Mouse (Mus musculus): ENCODE data around the gene Edn3. TPM values are rescaled to one million over a fixed set of nuclear protein-coding genes. Genes with fewer than 3 reads are reported as not detected.

Edn3 gene
- polyA plus RNA-seq, 1 experiment from 2014 or later = 0.36 TPM

DNA sequence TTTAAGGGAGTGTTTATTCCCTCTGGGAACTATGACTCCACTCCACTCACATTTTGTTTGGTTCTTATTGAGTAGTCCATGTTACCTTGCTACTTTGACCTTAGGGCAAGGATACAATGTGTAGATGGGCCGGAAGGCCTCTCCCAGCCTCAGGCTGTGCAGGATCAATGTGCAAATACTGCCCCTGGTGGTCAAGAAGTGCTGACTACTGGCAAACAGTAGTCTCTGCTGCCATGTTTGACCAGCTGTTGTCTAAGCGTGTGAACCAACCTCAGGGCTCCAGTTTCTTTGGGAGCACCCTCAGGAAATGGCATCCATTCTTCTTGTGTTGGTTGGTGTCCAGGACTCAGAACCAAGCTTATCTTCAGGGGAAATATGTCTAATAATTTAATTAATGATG lies 36.6 kb downstream of the Edn3 start:
- no peak for ATAC-seq (ENCODE audit: insufficient number of reproducible peaks, insufficient read depth, low FRiP score, low read depth)
- Histone ChIP-seq H3K4me1 (ENCODE audit: control insufficient read depth in 2 of 2, insufficient read depth in 2 of 2, low read length in 2 of 2) (no peaks in the 10 kb centered on the region), H3K36me3 (ENCODE audit: control insufficient read depth, insufficient read depth, low read length) (no peaks in the 10 kb centered on the region), H3K9ac (ENCODE audit: low read length) (no peak overlapping the region), H3K4me2 (ENCODE audit: low read length) (no peak overlapping the region), H3K27me3 (ENCODE audit: control insufficient read depth, insufficient read depth, low read length) (no peaks in the 10 kb centered on the region), H3K9me3 (ENCODE audit: control insufficient read depth, low read length) (0 out of 2 replicates have a peak, but pooled peaks cover 2% of the 10 kb centered on the region), H3K27ac (replicated peaks in 1 of 2; ENCODE audit: control insufficient read depth in 1 of 2, insufficient read depth in 1 of 2, low read depth in 2 of 2, low read length in 2 of 2) (no peak overlapping the region), H3K4me3 (ENCODE audit: control insufficient read depth in 1 of 2, insufficient read depth in 1 of 2, low read depth in 1 of 2, low read length in 2 of 2) (no peak overlapping the region)
- 72% methylated on average over 2 of the region's 2 CpGs for WGBS

DNA sequence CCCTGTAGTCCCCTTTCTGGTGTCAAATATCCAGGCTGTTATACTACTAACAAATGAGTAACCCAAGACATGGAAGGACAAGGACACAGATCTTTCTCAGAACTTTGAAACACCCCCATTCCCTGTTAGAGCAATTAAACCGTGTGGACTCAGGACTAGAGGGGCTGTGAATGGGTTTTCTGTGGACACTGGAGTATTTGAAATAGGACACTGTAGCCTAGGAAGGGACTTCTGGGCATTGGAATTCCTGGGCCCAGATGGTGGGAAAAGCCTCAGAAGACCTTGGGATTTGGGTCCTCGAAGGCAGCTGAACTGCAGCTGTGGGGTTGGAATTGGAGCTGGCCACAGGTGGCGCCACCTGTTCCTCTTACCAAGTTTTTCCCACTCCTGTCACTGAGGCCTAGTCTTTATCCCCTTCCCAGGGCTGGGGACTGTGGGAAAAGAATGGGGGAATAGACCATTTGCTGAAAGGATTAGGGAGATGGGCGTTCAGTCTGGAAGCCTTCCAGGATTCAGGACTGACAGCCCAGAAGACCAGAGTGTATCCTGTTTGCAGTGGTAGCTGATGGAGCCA lies 37.2 kb downstream of the Edn3 start:
- H3K27me3 ChIP-seq (ENCODE audit: control insufficient read depth, insufficient read depth, low read length) = no peaks in the 10 kb centered on the region
- no peaks in the 10 kb centered on the region for H3K36me3 ChIP-seq (ENCODE audit: control insufficient read depth, insufficient read depth, low read length)
- no peaks in the 10 kb centered on the region for H3K4me1 ChIP-seq (ENCODE audit: control insufficient read depth in 2 of 2, insufficient read depth in 2 of 2, low read length in 2 of 2)
- no peak overlapping the region for H3K4me2 ChIP-seq (ENCODE audit: low read length)
- no peak overlapping the region for H3K9ac ChIP-seq (ENCODE audit: low read length)
- no peak overlapping the region for H3K4me3 ChIP-seq (ENCODE audit: control insufficient read depth in 1 of 2, insufficient read depth in 1 of 2, low read depth in 1 of 2, low read length in 2 of 2)
- ATAC-seq (ENCODE audit: insufficient number of reproducible peaks, insufficient read depth, low FRiP score, low read depth) = no peak
- H3K27ac ChIP-seq (replicated peaks in 1 of 2; ENCODE audit: control insufficient read depth in 1 of 2, insufficient read depth in 1 of 2, low read depth in 2 of 2, low read length in 2 of 2) = no peak overlapping the region
- 0 out of 2 replicates have a peak, but pooled peaks cover 2% of the 10 kb centered on the region for H3K9me3 ChIP-seq (ENCODE audit: control insufficient read depth, low read length)
- WGBS = 77% methylated on average over 4 of the region's 4 CpGs

DNA sequence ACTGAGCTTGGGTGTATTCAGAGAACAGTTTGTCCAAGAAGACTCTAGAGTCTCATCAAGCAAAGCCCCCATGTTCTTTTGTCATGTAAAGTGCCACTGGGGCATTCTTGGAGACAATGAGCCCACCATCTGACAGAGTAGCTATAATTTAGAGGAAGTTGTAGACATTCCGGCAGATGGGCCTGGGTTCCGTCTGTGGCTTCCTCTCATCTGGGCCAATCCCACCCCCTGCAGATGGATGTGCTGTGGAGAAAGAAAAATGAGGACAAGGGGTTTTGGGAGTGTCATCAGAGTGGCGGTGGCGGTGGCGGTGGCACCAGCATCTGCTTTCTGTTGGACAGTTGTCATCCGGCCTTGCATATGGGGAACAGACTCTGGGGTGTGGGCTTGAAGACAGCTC lies 42.0 kb downstream of the Edn3 start:
- Histone ChIP-seq H3K27ac (replicated peaks in 1 of 2; ENCODE audit: control insufficient read depth in 1 of 2, insufficient read depth in 1 of 2, low read depth in 2 of 2, low read length in 2 of 2) (no peak overlapping the region), H3K4me2 (ENCODE audit: low read length) (no peak overlapping the region), H3K36me3 (ENCODE audit: control insufficient read depth, insufficient read depth, low read length) (no peaks in the 10 kb centered on the region), H3K9me3 (ENCODE audit: control insufficient read depth, low read length) (peaks cover 7% of the 10 kb centered on the region; the same call in 1 of the 2 replicates), H3K4me3 (ENCODE audit: control insufficient read depth in 1 of 2, insufficient read depth in 1 of 2, low read depth in 1 of 2, low read length in 2 of 2) (no peak overlapping the region), H3K9ac (ENCODE audit: low read length) (no peak overlapping the region), H3K27me3 (ENCODE audit: control insufficient read depth, insufficient read depth, low read length) (no peaks in the 10 kb centered on the region), H3K4me1 (ENCODE audit: control insufficient read depth in 2 of 2, insufficient read depth in 2 of 2, low read length in 2 of 2) (no peaks in the 10 kb centered on the region)
- 84% methylated on average over 6 of the region's 6 CpGs for WGBS
- no peak for ATAC-seq (ENCODE audit: insufficient number of reproducible peaks, insufficient read depth, low FRiP score, low read depth)

DNA sequence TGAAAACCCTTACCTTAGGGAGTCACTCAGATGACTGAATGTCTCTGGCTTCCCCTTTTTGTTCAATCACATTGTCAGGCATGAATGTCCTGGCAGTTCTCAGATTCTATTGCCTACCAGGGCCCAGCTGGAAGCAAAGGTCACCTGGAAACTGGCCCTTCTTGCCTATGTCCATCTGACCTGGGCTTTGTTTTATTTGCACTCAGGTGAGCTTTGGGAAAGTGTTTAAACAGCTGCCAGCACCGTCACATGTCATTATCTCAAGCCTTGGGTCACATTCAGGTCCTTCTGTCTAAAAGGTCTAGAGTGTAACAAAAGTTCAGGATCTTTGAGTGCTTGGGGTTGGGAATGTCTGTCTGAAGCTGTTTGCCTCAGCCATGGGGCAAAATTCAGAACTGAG lies 43.2 kb downstream of the Edn3 start:
- Histone ChIP-seq H3K36me3 (ENCODE audit: control insufficient read depth, insufficient read depth, low read length) (no peaks in the 10 kb centered on the region), H3K27ac (replicated peaks in 1 of 2; ENCODE audit: control insufficient read depth in 1 of 2, insufficient read depth in 1 of 2, low read depth in 2 of 2, low read length in 2 of 2) (no peak overlapping the region), H3K27me3 (ENCODE audit: control insufficient read depth, insufficient read depth, low read length) (no peaks in the 10 kb centered on the region), H3K4me3 (ENCODE audit: control insufficient read depth in 1 of 2, insufficient read depth in 1 of 2, low read depth in 1 of 2, low read length in 2 of 2) (no peak overlapping the region), H3K9ac (ENCODE audit: low read length) (no peak overlapping the region), H3K4me1 (ENCODE audit: control insufficient read depth in 2 of 2, insufficient read depth in 2 of 2, low read length in 2 of 2) (no peaks in the 10 kb centered on the region), H3K4me2 (ENCODE audit: low read length) (no peak overlapping the region), H3K9me3 (ENCODE audit: control insufficient read depth, low read length) (peaks cover 7% of the 10 kb centered on the region; the same call in 1 of the 2 replicates)
- ATAC-seq (ENCODE audit: insufficient number of reproducible peaks, insufficient read depth, low FRiP score, low read depth) = no peak
- WGBS = 77% methylated on average over 1 of the region's 1 CpGs

DNA sequence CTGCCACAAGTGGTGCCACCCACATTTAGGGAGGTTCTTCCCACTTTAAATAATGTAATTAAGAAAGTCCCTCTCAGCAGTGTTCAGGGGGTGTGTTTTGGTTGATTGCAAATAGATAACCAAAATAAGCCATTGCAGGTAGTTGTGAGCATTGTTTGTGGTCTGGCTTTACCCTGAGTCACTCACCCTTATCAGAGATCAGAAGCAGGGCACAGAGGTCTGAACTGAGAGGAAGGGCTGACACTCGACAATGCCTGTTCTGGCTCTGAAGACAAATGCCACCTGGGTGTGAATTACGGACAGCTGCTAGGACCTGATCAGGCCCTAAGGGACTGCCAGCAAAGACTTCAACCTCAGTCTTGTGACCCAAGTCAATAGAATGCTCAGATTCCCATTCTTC lies 47.5 kb downstream of the Edn3 start:
- H3K27me3 ChIP-seq (ENCODE audit: control insufficient read depth, insufficient read depth, low read length) = no peaks in the 10 kb centered on the region
- H3K9me3 ChIP-seq (ENCODE audit: control insufficient read depth, low read length) = peaks cover 5% of the 10 kb centered on the region; the same call in 1 of the 2 replicates
- ATAC-seq (ENCODE audit: insufficient number of reproducible peaks, insufficient read depth, low FRiP score, low read depth) = no peak
- no peak overlapping the region for H3K4me2 ChIP-seq (ENCODE audit: low read length)
- no peak overlapping the region for H3K27ac ChIP-seq (replicated peaks in 1 of 2; ENCODE audit: control insufficient read depth in 1 of 2, insufficient read depth in 1 of 2, low read depth in 2 of 2, low read length in 2 of 2)
- no peaks in the 10 kb centered on the region for H3K36me3 ChIP-seq (ENCODE audit: control insufficient read depth, insufficient read depth, low read length)
- H3K4me3 ChIP-seq (ENCODE audit: control insufficient read depth in 1 of 2, insufficient read depth in 1 of 2, low read depth in 1 of 2, low read length in 2 of 2) = no peak overlapping the region
- H3K9ac ChIP-seq (ENCODE audit: low read length) = no peak overlapping the region
- no peaks in the 10 kb centered on the region for H3K4me1 ChIP-seq (ENCODE audit: control insufficient read depth in 2 of 2, insufficient read depth in 2 of 2, low read length in 2 of 2)
- 21% methylated on average over 2 of the region's 2 CpGs for WGBS

DNA sequence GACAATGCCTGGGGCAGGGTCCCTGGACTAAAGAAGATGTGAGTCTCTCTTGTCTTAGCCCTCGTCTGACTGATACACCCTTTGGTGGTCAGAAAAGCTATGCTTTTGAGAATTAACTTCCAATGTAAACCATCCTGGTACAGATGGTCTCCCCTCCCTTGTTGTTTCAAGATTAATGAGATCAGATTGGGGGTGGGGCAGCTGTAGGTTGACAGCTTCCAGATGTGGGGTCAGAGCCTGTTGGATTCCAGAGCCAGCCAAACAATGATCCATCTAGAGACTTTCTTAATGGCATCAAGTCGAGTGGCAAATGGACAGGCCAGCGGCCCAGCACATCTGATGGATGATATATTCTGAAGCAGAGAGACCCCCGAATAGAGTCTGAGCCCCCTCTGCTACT lies 48.9 kb downstream of the Edn3 start:
- WGBS = 33% methylated on average over 4 of the region's 4 CpGs
- ATAC-seq (ENCODE audit: insufficient number of reproducible peaks, insufficient read depth, low FRiP score, low read depth) = no peak
- H3K4me3 ChIP-seq (ENCODE audit: control insufficient read depth in 1 of 2, insufficient read depth in 1 of 2, low read depth in 1 of 2, low read length in 2 of 2) = no peak overlapping the region
- H3K9me3 ChIP-seq (ENCODE audit: control insufficient read depth, low read length) = peaks cover 5% of the 10 kb centered on the region; the same call in 1 of the 2 replicates
- H3K27ac ChIP-seq (replicated peaks in 1 of 2; ENCODE audit: control insufficient read depth in 1 of 2, insufficient read depth in 1 of 2, low read depth in 2 of 2, low read length in 2 of 2) = no peak overlapping the region
- H3K4me2 ChIP-seq (ENCODE audit: low read length) = no peak overlapping the region
- no peaks in the 10 kb centered on the region for H3K27me3 ChIP-seq (ENCODE audit: control insufficient read depth, insufficient read depth, low read length)
- H3K4me1 ChIP-seq (ENCODE audit: control insufficient read depth in 2 of 2, insufficient read depth in 2 of 2, low read length in 2 of 2) = no peaks in the 10 kb centered on the region
- H3K9ac ChIP-seq (ENCODE audit: low read length) = no peak overlapping the region
- no peaks in the 10 kb centered on the region for H3K36me3 ChIP-seq (ENCODE audit: control insufficient read depth, insufficient read depth, low read length)

DNA sequence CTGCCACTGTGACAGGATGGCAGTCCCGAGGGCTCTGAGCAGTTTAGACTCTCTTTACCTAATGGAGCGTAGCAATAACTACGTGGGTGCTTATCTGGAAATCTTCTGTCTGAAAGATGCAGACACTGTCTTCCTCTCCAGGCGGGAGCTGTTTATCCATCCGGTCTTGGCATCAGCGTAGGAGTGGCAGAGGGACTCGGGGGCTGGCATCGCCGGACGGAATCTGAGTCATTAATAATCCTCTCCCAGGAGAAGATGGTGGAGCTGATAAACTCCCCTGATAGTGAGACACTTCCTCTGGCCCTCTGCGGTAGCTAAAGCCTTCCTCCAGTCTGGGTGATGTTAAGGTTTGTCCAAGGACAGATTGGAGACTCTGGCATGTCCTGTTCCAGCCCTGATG lies 52.9 kb downstream of the Edn3 start:
- Histone ChIP-seq H3K9me3 (ENCODE audit: control insufficient read depth, low read length) (no peaks in the 10 kb centered on the region), H3K4me2 (ENCODE audit: low read length) (no peak overlapping the region), H3K4me1 (ENCODE audit: control insufficient read depth in 2 of 2, insufficient read depth in 2 of 2, low read length in 2 of 2) (no peaks in the 10 kb centered on the region), H3K36me3 (ENCODE audit: control insufficient read depth, insufficient read depth, low read length) (no peaks in the 10 kb centered on the region), H3K27me3 (ENCODE audit: control insufficient read depth, insufficient read depth, low read length) (no peaks in the 10 kb centered on the region), H3K9ac (ENCODE audit: low read length) (no peak overlapping the region), H3K27ac (replicated peaks in 1 of 2; ENCODE audit: control insufficient read depth in 1 of 2, insufficient read depth in 1 of 2, low read depth in 2 of 2, low read length in 2 of 2) (no peak overlapping the region), H3K4me3 (ENCODE audit: control insufficient read depth in 1 of 2, insufficient read depth in 1 of 2, low read depth in 1 of 2, low read length in 2 of 2) (no peak overlapping the region)
- ATAC-seq (ENCODE audit: insufficient number of reproducible peaks, insufficient read depth, low FRiP score, low read depth) = no peak
- 59% methylated on average over 11 of the region's 11 CpGs for WGBS

DNA sequence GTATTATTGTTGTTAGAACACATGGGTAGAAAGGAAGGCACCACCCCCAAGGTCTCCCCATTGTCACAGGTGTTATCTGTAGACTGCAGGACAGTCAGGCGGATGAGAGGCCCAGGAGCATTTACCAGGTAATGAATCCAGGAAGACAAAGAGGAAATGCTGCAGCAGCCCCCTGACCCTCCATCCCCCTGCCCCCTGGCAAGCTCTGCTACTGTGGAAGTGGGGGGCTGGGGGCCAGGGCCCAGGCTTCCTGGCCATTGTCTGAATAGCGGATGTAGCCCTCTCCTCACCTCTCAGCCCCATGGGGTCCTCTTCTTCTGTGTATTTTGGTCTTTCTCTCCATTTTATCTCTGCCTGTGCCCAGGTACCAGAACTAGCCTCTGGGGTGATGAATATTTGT lies 55.7 kb downstream of the Edn3 start:
- H3K27me3 ChIP-seq (ENCODE audit: control insufficient read depth, insufficient read depth, low read length) = no peaks in the 10 kb centered on the region
- 74% methylated on average over 2 of the region's 2 CpGs for WGBS

More for the DNA sequence above, 55.7 kb downstream of the Edn3 start:
- H3K4me1 ChIP-seq (ENCODE audit: control insufficient read depth in 2 of 2, insufficient read depth in 2 of 2, low read length in 2 of 2) = no peaks in the 10 kb centered on the region
- no peaks in the 10 kb centered on the region for H3K36me3 ChIP-seq (ENCODE audit: control insufficient read depth, insufficient read depth, low read length)
- H3K27ac ChIP-seq (replicated peaks in 1 of 2; ENCODE audit: control insufficient read depth in 1 of 2, insufficient read depth in 1 of 2, low read depth in 2 of 2, low read length in 2 of 2) = no peak overlapping the region
- no peak overlapping the region for H3K4me2 ChIP-seq (ENCODE audit: low read length)
- H3K9me3 ChIP-seq (ENCODE audit: control insufficient read depth, low read length) = no peaks in the 10 kb centered on the region
- no peak overlapping the region for H3K9ac ChIP-seq (ENCODE audit: low read length)
- ATAC-seq (ENCODE audit: insufficient number of reproducible peaks, insufficient read depth, low FRiP score, low read depth) = no peak
- H3K4me3 ChIP-seq (ENCODE audit: control insufficient read depth in 1 of 2, insufficient read depth in 1 of 2, low read depth in 1 of 2, low read length in 2 of 2) = no peak overlapping the region
